Mouse (Mus musculus): ENCODE data around the gene Ccdc7a.

- no peak for TF ChIP-seq POLR2A (IDR thresholded peaks at IDR 0.05; ENCODE audit: borderline replicate concordance, insufficient read depth, low read length)
- no peak for TF ChIP-seq CTCF (IDR thresholded peaks at IDR 0.05; ENCODE audit: borderline replicate concordance, insufficient read depth, low read depth, low read length)
Observed at GRCm38 (mm10) chr8:128704376-128704775, 360.9 kb downstream of the Ccdc7a start.

Measured in cerebellum, adult 2 months (tissue).